Mouse (Mus musculus) thymus, adult 18-20 months (tissue): ENCODE results near the gene Vegfc.

Source experiments
- DNase-seq, 2 experiments: peaks; one replicate each; pipeline ENCODE4 v3.0.0; 2022; ENCODE audit warnings: mixed read lengths in 2 of 2

Vegfc gene

DNA sequence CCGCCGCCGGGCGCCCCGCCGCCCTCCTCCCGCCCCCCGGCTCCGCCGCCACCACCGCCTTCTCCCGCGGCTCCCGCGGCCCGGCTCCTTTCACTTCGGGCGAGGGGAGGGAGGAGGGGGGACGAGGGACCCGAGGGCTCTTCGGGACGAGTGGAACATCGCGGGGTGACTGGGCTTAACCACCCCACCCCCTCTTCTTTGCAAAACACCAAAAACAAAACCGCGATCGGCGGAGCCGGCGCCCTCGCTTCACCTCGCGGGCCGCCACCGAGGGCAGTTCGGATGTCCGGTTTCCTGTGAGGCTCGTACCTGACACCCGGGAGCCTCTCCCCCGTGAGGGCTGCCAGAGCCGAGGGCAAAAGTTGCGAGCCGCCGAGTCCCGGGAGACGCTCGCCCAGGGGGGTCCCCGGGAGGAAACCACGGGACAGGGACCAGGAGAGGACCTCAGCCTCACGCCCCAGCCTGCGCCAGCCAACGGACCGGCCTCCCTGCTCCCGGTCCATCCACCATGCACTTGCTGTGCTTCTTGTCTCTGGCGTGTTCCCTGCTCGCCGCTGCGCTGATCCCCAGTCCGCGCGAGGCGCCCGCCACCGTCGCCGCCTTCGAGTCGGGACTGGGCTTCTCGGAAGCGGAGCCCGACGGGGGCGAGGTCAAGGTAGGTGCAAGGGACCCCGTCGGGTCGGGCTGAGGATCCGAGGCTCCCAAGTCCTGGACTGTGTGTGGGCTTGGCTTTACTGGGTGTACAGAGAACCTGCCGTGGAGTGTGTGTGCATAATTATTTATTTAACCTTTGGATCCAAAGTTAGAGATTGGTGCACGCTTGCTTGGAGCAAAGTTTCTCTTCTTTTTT is at the start of gene Vegfc:
Gene Vegfc, plus strand, starts transcription at position 336 of the 850 bp plus-strand sequence.
- DNase-seq: peak; percentile 11 to 13

DNA sequence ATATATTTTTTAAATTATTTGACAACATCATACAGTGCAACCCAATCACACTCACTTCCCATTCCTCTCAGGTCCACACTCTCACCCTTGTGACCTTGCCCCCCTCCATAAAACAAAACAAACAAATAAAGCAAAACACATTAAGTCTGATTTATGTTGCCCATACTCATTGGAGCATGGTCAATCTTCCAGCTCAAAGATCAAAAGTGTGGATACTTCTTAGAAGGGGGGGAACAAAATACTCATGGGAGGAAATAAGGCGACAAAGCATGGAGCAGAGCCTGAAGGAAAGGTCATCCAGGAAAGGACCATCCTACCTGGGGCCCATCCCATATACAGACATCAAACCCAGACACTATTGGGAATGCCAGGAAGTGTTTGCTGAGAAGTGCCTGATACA is 42.8 kb upstream of the Vegfc start:
- no peak for DNase-seq

DNA sequence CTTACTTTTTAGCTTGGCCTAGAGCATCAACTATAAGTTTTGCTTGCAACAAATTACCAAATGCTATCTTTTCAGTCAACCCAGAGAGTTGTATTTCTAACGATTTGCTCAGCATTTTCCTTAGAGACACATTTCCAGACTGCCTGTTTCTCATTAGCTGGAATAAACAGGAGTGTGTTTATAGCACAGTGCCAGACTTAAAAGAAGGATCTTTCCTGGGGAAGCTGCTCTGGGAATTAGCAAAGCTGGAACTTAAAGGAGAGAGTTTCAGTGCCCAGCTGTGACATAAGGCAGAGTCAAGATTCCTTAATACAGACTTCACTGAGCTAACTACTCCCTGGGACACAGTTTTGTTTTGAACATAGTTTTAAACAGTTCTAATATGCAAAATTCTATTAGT is 34.8 kb upstream of the Vegfc start:
- no peak for DNase-seq

DNA sequence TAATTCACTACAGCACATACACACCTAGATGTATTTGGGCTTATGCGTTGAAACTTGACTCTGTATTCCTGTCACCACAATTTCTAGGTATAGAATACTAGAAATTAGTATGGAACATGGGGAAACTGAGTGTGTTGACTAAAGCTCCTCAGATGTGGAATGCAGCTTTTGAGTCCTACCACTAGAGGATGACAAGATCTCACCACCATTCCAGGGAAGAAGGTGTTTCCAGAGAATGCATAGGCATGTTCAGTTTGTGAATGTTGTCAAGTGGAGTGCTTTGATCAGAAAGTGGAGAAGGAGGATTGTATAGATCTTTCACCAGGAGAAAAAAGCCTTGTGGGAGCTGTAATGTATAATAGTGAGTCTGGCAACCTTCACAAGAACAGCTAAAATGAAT is 33.9 kb upstream of the Vegfc start:
- no peak for DNase-seq

DNA sequence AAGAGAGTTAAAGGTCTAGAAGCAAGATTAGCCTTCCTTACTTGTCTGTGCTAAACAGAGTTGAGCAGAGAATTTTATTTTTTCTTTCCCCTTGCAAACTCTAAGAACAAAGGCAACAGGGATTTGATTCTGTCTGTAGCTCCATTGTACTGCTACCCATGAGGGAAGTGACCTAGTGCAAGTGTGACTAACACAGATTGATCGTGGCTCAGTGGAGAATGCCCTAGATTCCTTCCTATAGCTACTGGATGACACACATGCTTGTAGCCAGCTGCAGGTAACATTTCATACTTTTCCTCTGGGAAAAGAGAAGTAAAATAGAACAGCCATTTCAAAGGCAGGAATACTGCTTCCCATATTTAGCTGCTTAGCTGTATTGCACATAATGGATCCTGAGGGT is 24.2 kb upstream of the Vegfc start:
- DNase-seq: no peak

DNA sequence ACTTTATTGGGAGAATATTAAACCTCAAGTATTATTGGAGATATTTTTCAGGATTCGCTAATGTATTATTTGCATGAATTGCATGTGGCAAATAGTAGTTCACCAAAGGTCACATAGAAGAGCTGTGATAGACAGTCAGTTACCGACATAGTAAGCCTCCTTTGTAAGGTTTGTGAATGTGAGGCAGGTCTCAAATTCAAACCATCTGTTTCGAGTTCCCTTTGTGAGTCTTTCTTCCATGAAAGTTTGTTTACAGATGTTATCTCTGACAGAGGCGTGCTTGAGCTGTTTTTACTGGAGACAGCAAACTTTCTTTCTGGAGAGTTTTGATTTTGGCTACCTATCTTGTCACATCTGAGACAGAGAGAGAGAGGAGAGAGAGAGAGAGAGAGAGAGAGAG is 11.9 kb upstream of the Vegfc start:
- DNase-seq: no peak

DNA sequence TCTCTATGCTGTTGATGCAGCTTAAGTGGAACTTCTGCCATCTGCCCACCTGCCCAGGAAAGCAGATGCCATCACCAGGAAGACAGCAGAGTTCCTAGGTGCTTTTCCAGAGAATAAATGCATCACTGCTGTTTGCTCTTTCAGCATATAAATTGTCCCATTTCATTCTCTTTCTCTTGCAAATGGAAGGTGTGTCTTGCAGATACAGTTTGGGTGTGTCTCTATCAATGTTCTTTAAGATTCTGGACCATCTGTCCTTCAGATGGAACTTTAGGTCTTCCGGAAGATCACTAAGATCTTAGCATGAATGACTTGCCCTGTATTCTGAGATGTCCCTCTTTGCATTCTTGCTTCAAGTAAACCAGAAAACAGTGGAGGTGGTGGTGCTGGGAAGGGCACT is 1.1 kb upstream of the Vegfc start:
- no peak for DNase-seq

DNA sequence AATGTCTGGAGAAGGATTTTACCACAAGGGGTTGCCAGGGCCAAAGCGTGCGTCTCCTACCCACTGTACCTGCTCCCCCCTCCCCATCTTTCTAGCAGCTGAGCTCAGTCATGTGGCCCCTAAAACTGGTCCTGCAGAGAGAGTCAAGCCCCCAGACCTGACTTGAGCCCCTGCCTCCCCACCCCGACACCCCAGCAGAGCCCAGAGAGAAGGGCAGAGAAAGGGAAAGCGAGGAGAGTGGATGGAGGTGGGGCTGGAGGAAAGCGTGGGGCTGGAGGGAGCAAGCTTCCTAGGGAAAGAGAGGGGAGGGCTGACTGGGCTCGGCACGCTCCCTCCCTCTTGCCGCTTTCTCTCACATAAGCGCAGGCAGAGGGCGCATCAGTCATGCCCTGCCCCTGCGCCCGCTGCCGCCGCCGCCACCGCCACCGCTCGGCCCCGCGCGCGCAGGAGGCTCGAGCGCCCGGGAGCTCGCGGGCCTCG is 575 bp upstream of the Vegfc start:
- peak; percentile 6 to 9 for DNase-seq

DNA sequence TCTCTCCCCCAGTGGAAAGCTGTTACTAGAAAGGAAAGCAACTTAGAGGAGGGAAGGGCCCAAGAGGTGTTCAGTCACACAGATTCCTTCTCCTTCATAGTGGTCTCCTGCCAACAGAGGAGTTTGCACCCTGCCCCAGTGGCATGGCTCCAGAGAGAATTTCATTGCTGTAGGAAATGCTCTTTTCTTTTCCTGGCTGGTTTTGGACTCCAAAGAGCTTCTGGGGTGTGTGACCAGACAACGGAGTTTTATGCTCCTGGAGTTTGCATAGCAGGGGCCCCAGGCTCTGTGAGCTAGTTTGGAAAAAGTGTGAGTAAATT is 675 bp downstream of the Vegfc start:
- DNase-seq: no peak

DNA sequence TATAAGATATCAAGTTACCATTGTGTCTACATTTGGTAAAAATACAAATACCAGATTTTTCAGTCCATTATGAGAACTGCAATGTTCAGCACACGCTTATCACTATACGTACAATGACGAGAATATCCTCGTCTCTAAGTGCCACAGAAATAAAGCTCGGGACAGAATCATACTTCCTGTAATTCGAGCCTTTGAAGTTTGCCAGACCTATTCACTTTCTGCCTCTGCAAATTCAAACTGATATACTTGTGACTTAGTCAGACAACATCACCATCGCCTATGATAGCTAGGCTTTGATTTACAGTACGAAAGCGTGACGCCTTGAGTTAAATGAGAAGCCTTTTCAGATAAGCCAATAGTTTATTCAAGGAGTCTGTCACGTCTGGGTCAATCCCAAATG is 1.6 kb downstream of the Vegfc start:
- DNase-seq: no peak

DNA sequence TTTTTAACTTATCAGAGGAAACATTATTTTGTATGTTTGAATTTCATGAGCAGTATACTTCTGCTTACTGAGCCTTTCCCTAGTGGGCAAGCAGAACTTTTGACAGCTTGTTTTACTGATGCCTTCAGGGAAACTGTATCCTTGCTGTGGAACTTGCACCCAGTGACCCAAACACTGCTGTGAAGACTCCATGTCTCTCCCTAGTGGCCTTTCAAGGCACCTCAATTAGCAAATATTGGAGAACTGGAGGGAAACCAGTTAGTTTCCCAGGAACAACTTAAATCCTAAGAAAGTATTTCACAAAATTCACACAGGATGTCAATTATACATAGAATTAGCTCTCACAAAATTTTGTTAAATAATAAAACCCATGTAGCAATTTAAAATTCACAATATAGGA is 2.2 kb downstream of the Vegfc start:
- DNase-seq: no peak

DNA sequence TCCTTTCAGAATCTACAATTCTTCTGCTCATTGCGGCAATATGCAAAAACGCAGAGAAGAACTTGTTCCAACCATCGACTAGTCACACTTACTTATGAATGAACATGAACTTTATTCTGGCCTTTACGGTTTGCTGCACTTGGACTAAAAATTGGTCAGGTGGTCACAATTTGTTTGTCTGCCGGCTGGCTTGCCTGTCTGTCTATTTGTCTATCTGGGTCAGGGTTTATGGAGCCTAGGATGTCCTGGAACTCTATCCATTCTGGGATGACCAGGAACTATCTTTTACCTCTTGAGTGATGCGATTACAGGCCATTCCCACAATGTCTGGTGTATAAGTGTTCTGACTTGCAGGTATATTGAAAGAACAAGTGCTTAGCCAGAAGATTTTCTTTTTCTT is 8.5 kb downstream of the Vegfc start:
- no peak for DNase-seq

DNA sequence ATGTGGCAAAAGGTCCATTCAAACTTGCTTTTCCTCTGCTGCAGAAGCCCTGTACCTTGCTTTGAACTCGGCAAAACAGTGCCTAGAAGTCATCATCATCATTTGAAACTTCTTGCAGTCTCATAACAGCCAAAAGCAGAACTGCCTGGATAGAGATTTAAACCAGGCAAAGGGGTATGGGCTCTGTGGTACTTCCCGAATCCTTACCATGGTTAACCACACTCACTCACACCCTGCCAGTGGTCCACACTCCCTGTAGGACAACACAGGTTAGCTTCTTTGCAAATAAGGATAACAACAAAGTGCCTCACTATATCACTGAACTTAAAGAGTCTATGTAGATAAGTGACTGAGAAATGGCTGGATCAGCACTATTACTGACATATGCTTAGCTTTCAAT is 9.7 kb downstream of the Vegfc start:
- no peak for DNase-seq

DNA sequence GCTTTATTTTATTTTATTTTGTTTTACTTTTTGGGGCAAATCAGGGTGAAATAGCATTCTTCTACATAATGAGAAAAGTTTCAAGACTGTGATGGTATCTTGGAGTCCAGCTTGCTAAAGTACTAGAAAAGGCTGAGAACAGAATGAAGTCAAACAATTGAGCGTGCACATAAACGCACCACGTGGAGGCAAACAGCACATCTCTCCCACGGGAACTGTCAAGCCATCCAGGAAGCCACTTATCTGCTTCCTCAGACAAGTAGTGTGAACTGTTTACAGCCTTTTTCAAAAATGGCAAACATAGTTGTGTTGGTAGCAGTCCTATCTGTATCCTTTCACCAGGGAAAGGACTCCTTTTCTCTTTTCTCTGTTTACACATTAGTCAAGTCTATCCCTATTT is 11.8 kb downstream of the Vegfc start:
- DNase-seq: no peak

DNA sequence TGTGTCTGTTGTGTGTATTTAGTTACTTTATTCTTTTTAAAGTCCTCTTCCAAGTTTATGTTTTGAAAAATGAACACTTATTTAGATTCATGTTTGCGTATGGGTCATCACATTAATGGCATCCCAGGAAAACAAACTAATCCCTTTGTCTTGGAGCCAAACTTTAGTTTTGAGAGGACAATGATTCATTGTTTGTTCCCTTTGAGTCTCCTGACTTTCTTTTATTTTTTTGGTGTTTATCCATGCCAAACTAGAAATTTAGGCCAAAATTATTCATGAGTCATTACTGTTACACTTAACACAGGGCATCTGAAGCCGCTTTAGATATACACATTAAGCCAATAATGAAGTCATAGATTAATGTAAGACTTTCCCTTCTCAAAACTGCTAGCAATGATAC is 12.5 kb downstream of the Vegfc start:
- no peak for DNase-seq

DNA sequence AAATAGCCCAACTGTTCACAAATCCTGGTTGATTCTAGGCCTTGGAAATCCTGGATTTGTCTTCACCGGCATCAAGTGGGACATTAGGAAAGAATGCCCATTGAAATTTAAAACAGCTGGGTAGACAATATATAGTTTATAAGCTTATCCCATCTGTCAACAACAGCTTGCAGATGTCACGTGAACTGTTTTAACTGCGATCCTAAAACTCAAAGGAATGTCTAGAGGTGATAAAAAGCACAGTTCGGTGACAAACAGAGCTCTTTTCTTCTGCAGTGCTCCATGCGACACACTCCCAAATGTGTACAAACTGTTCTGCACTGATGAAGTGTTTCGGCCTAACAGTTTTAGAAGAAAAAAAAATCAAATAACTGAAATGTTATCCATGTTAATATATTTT is 22.7 kb downstream of the Vegfc start:
- DNase-seq: no peak

DNA sequence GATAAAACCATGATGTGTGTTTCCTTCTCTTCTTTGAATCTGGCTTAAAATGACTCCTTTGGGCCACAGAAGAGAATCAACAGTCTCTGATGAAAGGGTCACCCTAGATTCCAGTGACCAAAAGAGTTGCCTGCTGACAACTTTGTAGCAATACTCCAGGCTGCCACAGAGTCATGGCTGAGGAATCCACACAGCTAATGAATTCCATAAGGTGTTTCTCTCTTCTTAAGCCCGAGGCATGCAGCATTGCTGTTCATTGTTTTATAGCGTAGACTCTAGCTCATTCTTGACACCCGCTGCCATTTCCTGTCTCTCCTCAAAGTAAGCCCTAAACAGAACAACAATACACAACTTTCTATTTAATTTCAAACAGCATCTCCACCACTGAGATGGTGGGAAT is 37.2 kb downstream of the Vegfc start:
- no peak for DNase-seq

DNA sequence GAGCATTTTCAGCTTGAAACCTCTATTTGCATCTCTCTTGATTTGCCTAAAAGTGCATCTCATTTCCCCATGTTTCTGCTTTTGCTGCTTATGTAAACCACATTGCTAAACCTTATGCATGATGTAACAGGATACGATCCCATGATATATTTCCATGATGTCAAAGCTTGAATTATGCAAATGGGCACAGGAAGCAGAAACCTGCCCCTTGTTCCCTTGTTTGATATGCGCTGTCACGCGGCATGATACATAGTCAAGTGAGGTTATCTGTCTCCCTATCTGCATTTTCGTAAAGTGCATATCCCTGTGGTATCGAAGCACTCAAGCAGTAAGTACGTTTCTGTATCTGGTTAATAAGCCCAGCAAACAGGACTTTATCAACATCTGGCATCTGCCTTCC is 42.7 kb downstream of the Vegfc start:
- DNase-seq: no peak

DNA sequence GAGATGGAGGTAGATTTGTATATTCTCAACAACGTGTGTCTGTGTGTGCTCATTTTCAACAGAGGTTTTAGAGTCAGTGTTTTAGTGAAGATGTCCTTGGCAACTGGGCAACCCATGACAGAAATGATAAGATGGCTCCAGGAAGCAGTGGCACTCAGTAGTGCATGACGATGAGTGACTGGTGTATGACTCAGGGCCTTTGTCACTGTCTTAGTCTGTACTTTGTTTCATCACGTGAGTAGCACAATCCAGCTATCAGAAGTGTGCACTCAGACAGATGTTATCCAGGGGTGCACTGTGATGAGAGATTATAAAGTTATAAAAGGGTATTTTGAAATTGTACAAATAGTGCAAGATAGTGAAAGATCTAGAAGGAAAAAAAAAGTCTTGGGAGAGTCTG is 44.5 kb downstream of the Vegfc start:
- no peak for DNase-seq

DNA sequence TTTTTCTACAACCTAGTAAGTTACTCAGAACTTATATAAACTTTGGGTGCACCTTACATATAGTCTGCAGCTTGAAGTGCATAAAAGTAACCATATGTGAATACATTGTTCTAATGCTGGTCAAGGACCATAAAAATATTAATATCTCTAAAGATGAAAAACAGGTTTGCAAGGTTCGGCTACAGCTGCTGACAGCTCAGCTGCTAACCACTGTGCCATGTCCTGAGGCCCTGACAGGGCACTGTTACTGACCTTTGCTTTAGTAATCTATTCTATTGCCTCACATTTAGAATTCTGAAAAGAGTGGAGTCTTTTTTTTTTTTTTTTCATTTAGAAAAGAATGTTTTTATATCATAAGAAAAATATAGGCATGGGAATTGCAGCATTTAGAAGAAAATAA is 44.9 kb downstream of the Vegfc start:
- DNase-seq: no peak

DNA sequence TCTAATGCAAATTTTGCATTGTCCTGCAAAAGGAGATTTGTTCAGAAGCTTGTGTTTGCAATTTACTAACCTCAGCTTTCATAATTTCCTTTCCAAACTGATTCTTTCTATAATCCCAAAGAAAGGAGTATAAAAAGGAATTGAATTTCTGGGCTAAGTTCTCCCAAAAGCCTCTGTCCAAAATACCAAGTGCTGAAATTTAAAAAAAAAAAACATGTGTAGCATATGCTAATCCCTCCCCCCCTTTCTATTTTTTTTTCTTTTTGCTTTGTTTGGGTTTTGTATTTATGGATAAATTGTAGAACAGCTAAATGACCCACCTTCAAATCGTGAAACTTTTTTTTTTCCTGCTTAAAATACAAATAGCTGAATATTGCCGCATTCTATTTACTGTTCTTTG is 53.2 kb downstream of the Vegfc start:
- no peak for DNase-seq

DNA sequence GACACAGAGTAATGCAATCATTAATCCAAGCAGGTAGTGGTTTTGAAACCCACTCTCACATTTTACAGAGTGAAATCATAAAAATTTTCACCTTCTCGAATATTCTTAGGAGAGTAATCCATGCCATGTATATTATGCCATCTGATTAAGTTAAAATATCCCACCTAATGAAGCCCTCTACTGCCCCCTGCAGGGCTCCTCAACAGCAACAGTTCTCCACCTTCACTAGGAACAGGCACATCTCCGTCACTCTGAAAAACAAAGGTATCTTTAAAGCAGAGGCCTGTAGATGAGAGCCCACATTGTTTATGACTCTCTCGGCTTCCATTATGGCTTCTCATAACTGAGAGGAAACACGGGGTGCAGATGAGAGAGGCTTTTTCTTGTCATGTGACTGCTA is 75.8 kb downstream of the Vegfc start:
- DNase-seq: no peak

DNA sequence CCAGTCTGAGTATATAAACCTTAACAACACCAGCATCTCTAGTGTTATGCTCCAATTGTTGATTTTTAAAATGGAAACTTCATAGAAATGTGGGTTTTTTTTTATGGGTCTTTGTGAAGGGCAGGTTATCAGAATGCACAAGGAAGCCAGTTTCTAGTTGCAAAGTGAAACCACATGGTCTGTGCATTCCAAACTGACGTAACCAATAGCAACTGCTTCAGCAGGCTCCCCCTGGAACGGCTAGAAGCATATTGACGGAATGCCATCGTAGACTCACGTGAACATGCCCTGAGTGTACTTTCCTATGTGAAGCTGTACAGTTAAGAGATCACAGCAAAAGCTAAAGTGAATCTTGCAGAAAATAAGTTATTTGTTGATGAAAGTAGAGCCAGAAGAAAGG is 86.1 kb downstream of the Vegfc start:
- no peak for DNase-seq

DNA sequence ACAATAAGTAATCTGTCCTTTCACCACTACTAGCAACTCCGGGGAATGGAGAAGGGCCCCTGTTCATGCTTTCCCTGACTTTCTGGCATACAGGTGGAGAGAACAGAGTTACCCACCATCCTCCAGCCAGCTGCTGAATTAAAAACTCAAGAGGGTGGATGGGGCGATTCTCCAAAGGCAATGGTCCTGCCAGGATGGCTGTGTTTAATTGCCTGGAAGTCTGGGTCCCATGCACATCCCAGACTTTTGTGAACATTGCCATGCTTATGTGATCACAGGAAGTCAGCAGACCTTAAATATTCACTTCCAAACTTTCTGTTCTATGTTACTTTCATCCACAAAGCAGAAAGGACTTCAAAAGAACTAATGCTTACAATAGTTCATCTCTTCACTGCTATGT is 107.9 kb downstream of the Vegfc start:
- no peak for DNase-seq

DNA sequence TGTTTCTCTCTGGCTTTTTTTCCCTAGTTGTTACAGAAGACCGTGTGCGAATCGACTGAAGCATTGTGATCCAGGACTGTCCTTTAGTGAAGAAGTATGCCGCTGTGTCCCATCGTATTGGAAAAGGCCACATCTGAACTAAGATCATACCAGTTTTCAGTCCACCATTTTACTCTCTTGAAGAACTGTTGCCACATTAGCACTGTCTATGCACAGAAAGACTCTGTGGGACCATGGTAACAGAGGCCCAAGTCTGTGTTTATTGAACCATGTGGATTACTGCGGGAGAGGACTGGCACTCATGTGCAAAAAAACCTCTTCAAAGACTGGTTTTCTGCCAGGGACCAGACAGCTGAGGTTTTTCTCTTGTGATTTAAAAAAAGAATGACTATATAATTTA is 108.5 kb downstream of the Vegfc start:
- no peak for DNase-seq
